Mouse (Mus musculus) myocyte (in vitro differentiated cells): ENCODE results near the gene Zfp277.

Experiments used
- MAX ChIP-seq: IDR thresholded peaks from one replicate; pipeline ENCODE4 v1.6.1; 2011; ENCODE audit warnings: low read depth, mild to moderate bottlenecking, control low read depth
- POLR2A ChIP-seq: IDR thresholded peaks from one replicate; pipeline ENCODE4 v1.6.1; 2011; ENCODE audit warnings: low read depth, mild to moderate bottlenecking, control low read depth, moderate library complexity; ENCODE audit not compliant: insufficient read length
- REST ChIP-seq: IDR thresholded peaks from one replicate; pipeline ENCODE4 v1.6.1; 2011; ENCODE audit warnings: mild to moderate bottlenecking, control low read depth, moderate library complexity; ENCODE audit not compliant: insufficient read depth, insufficient read length
- TCF12 ChIP-seq: IDR thresholded peaks from one replicate; pipeline ENCODE4 v1.6.1; 2011; ENCODE audit warnings: mild to moderate bottlenecking, control low read depth; ENCODE audit not compliant: poor library complexity, insufficient read depth, severe bottlenecking
- TCF3 ChIP-seq: IDR thresholded peaks from one replicate; pipeline ENCODE4 v1.6.1; 2011; ENCODE audit warnings: low read depth, control low read depth; ENCODE audit not compliant: insufficient read length

GRCm38 (mm10) chr12:40398916-40399315 is 46.8 kb downstream of the Zfp277 start:
- no peak for TF ChIP-seq POLR2A
- TF ChIP-seq TCF12 = no peak
- no peak for TF ChIP-seq MAX
- no peak for TF ChIP-seq TCF3
- no peak for TF ChIP-seq REST
